Mouse (Mus musculus) R1 (cell line): ENCODE results near the gene Rufy2.
A peak's percentile ranks its signal among the peaks of the same experiment; 100 is the strongest.

Experiments used
- DNase-seq: peaks from one replicate; pipeline ENCODE4 v3.0.0-alpha.2; 2018; ENCODE audit warnings: low read depth, low spot score

Rufy2 gene

DNA sequence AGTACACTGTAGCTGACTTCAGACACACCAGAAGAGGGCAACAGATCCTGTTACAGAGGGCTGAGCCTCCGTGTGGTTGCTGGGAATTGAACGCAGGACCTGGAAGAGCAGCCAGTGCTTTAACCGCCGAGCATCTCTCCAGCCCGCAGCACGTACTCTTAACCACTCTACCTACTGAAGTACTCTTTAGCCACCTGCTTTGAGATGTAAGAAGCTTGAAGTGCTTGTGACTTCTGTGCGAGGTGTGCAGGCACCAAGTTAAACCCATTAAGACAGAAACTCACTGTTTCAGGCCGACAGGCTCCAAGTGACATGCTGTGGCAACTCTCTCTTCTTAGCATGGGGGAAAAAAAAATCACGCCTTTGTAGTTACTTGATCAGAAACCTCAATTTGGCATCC, 34.1 kb downstream of the Rufy2 start:
- DNase-seq, result no peak

DNA sequence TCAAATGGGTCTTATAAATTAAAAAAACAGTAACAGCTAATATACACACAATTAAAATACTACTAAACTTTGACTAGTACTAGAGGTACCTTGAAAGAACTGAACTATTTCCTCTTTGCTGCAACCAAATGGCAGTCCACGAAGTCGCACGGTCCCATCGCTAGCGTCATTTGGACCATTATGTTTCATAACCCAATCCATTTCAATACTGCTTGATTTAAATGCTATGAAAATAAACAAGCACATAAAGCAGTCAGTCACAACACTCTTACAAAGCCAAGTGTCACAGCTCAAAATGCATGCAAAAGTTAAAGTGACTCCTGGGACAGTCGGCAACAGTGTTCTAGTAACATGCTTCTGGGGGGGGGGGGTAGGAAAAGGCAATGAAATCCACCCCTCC, 39.3 kb downstream of the Rufy2 start:
- DNase-seq, result no peak

GRCm38 (mm10) chr10:63021702-63022101, 41.7 kb downstream of the Rufy2 start:
- DNase-seq, result no peak

DNA sequence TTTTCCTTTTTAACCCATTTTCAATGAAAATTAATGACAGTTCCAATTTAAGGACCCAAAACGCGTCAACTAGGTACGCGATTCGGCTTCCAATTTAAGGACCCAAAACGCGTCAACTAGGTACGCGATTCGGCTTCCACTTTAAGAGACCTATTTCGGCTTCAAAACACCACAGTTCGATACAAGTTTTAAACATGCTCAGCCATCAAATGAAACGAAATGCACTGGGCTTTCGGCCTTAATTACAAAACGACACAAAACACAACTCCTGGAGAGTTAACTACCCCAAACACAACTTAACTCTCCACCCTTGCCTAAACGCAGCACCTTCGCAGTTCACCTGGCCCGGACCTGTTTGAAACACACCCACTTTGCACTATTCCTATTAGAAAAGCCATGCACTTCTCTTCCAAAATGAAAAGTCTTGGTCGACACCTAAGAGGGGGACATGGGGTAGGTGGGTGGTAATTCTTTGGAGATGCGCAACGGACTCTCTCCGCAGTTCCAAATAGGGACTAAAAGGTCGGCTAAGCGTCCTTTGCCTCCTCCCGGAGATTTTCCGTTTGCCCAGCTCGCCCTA, 42.6 kb downstream of the Rufy2 start:
- DNase-seq, result no peak

GRCm38 (mm10) chr10:63023121-63023748, 43.2 kb downstream of the Rufy2 start:
- DNase-seq, result peak; percentile 55

- peak; percentile 96 for DNase-seq
Measured at GRCm38 (mm10) chr10:63023749-63024579, 43.9 kb downstream of the Rufy2 start, which contains the start of the genes Hnrnph3 and Pbld2. Hnrnph3 (minus strand) TSS chr10:63024217. Pbld2 (plus strand) TSS chr10:63024315.

GRCm38 (mm10) chr10:63024580-63024910, 44.5 kb downstream of the Rufy2 start:
- DNase-seq, result no peak

- peak; percentile 66 for DNase-seq
Measured at GRCm38 (mm10) chr10:63025016-63025415, 45.0 kb downstream of the Rufy2 start.

- DNase-seq, result no peak
Measured at GRCm38 (mm10) chr10:63025491-63026011, 45.5 kb downstream of the Rufy2 start.

- DNase-seq, result peak; percentile 50
Measured at GRCm38 (mm10) chr10:63026156-63026794, 46.3 kb downstream of the Rufy2 start.

DNA sequence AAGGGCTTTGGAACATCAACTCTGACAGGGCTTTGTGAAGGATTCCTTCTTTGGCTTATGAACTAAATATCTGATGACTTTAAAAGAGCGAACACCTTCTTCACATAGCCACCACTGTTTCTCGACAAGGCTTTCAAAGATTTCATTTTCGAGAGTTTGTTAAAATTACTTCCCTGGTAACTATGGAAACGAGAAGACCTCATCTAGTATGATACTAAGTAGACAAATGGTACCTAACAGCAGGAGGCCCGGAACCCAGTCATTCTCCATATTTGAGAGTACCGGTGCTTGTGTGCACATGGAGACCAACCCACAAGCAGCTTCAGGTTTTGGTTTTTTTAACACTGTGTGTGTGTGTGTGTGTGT, 46.8 kb downstream of the Rufy2 start:
- DNase-seq, result no peak

DNA sequence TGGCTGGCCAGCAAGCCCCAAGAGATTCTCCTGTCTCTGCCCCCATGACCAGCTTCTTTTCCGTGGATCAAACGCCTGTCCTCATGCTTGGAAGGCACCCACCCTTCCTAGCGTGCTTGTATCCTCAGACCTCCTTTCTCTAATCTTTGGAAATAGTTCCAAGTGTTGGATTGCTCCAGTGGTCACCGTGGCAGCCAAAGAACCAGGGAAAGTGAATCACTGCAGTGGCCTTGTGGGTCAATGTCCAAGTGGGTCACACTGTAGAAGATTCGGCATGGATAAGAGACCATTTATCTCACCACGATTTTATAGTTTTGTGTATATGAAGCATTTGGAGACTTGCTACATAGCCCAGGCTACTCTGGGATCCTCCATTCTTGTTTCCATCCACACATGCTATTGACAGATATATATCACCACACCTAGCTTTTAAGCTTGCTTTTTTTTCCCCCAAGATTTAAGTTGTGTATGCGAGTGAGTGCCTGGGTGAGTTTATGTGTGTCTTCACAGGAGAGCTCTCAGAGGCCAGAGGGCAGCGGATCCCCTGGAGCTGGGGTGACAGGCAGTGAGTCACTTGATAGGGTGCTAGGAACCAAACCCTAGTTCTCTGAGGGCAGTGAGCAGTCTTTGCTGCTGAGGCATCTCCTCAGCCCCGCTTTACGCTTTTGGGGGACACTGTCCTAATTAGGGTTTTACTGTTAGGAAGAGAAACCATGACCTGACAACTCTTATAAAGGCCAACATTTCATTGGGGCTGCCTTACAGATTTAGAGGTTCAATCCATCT, 47.5 kb downstream of the Rufy2 start:
- DNase-seq, result no peak

DNA sequence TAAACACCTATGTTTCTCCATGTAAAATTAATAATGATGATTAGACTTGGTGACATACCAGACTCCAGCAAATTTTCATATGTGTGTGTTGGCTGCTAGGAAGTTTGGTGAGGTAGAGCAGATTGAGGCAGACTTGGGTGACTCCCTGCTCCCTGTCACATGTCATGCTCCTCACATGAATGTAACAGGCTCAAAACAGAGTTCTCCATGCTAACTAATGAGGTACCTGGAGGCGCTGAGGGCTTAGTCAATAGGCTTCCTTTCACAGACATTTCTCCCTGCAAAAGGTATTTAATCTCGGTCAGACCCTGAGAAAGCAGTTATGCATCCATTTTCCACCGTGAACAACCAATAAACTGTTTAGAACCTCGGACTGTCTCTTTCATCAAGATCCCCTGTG, 48.4 kb downstream of the Rufy2 start:
- DNase-seq, result no peak

GRCm38 (mm10) chr10:63032267-63032666, 52.2 kb downstream of the Rufy2 start:
- no peak for DNase-seq

- no peak for DNase-seq
Measured at GRCm38 (mm10) chr10:63032956-63033355, 52.9 kb downstream of the Rufy2 start.

- no peak for DNase-seq
Measured at GRCm38 (mm10) chr10:63038571-63039320, 58.7 kb downstream of the Rufy2 start.

DNA sequence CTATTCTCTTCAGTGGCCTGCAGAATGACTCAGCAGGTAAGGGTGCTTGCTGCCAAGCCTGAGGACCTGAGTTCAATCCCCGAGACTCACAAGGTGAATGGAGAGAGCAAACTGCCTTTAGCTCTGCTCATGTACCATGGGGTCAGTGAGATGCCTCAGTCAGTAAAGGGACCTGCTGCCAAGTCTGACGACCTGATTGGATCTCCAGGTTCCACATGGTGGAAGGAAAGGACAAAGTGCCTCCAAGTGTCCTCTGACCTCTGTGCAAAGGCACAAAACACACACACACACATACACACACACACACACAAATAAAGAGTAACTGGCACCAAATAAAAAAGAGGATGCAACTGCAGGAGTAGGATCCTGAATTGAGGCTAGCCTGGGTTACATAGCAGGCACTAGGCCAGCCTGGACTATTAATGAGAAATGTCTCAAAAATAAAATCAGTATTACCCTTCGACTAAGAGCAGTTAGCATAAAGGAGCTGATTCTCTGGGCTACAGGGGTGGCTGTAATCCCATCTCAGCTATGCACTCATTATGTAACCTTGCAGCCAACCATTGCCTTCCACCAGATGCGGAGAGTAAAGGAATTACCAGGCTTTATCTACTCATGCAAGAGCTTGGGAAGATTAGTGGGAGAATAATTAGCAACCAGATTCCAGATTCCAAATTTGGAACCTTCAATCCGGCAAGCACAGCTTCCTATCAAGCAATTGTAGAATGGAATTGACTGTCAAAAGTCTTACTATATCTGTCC, 60.0 kb downstream of the Rufy2 start:
- no peak for DNase-seq

DNA sequence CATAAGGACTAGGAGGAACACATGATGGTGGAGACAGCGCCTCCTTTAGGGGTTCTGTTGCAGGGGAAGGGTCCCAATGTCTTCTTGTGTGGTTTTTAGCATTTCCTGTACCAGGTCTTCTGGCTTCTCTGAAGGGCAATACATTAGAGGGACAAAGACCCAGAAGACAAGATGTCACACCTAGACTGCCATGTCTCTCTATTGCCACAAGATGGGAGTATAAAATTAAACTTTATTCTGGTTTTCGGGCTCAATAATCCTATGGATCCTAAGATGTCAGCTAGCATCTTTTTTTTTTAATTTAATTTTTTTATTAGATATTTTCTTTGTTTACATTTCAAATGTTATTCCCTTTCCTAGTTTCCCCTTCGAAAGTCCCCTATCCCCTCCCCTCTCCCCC, 63.1 kb downstream of the Rufy2 start:
- DNase-seq, result no peak

DNA sequence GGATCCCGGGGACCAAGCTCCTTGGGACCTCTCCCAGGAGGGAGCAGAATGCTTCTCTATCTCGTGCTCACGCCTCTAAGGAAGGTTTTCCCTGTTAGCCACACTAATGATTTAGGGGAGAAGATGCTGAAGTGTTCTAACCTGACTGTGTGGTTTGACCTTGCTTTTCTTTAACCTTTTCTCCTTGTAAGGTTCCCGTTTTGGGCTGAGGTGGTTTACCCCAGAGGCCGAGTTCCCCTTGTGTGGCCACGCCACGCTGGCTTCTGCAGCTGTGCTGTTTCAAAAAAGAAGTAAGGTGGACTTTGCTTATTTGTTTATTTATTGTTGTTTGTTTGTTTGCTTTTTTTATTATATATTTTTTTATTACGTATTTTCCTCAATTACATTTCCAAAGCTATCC, 67.7 kb downstream of the Rufy2 start:
- no peak for DNase-seq

- DNase-seq, result peak; percentile 46
Measured at GRCm38 (mm10) chr10:63049106-63049505, 69.1 kb downstream of the Rufy2 start.
